Mouse (Mus musculus) hindbrain, embryonic 14.5 days (tissue): Measurements from ENCODE around the gene Pde8b. TPM values are rescaled to one million over a fixed set of nuclear protein-coding genes. Genes with fewer than 3 reads are reported as not detected.

Experiments used
- ATAC-seq: fragments of 200-750 bp; cut with Nextera tagmentation; 2 replicates; pipeline ENCODE4 v1.8.0; 2017; ENCODE audit warnings: moderate number of reproducible peaks, mild to moderate bottlenecking, moderate TSS enrichment, moderate library complexity; ENCODE audit not compliant: low FRiP score
- DNase-seq: peaks from one replicate; pipeline ENCODE4 v3.0.0-alpha.2; 2015; ENCODE audit warnings: low spot score
- H3K27ac ChIP-seq: fragments of 300-500 bp; sonication (generic); 2 replicates; pipeline ENCODE4 v1.5.1; 2014; ENCODE audit warnings: mild to moderate bottlenecking, moderate library complexity
- H3K27me3 ChIP-seq: fragments of 300-500 bp; sonication (generic); 2 replicates; pipeline ENCODE4 v1.6.1; 2014; ENCODE audit warnings: mild to moderate bottlenecking, low read length, mixed read lengths; ENCODE audit not compliant: control insufficient read depth, insufficient read depth
- H3K36me3 ChIP-seq: fragments of 300-500 bp; sonication (generic); replicated peaks from 2 replicates; pipeline ENCODE4 v1.6.1; 2014; ENCODE audit not compliant: control insufficient read depth, insufficient read depth
- H3K4me1 ChIP-seq: fragments of 300-500 bp; sonication (generic); replicated peaks from 2 replicates; pipeline ENCODE4 v1.6.1; 2014; ENCODE audit warnings: antibody characterized with exemption, low read length, mixed read lengths; ENCODE audit not compliant: control insufficient read depth, insufficient read depth
- H3K4me2 ChIP-seq: fragments of 300-500 bp; sonication (generic); replicated peaks from 2 replicates; pipeline ENCODE4 v1.6.1; 2014; ENCODE audit warnings: mild to moderate bottlenecking, moderate library complexity
- H3K4me3 ChIP-seq: fragments of 300-500 bp; sonication (generic); replicated peaks from 2 replicates; pipeline ENCODE4 v1.5.1; 2014; ENCODE audit warnings: mild to moderate bottlenecking, low read length
- H3K9ac ChIP-seq: fragments of 300-500 bp; sonication (generic); 2 replicates; pipeline ENCODE4 v1.6.1; 2014
- H3K9me3 ChIP-seq: fragments of 300-500 bp; sonication (generic); 2 replicates; pipeline ENCODE4 v1.6.1; 2016; ENCODE audit warnings: low read length; ENCODE audit not compliant: control insufficient read depth
- WGBS: fragments of 180-500 bp; shearing (Covaris S2); extraction: QIAGEN DNeasy Blood & Tissue Kit; methylation state at CpG from one replicate; pipeline ENCODE4 v1.1.7; 2014; 5-methylcytosine and 5-hydroxymethylcytosine counted together
- polyA plus RNA-seq: library from polyadenylated mRNA; unstranded; fragments of >200 nt; fragmentation: Nextera tagmentation; extraction: Ambion mirVana; gene quantifications from 2 replicates; pipeline ENCODE4 v1.2.1, GENCODE M21; 2014

The Pde8b gene
- polyA plus RNA-seq, 1 experiment from 2014 or later = 8.0 TPM

GRCm38 (mm10) chr13:95131041-95131440 is 119.1 kb downstream of the Pde8b start:
- ATAC-seq (no peak), DNase-seq (no peak)
- H3K27me3 ChIP-seq = no peaks in the 10 kb centered on the region
- no peak overlapping the region for H3K27ac ChIP-seq
- no peaks in the 10 kb centered on the region for H3K4me1 ChIP-seq
- no peak overlapping the region for H3K4me2 ChIP-seq
- H3K36me3 ChIP-seq = no peaks in the 10 kb centered on the region
- 34% methylated on average over 1 of the region's 1 CpGs for WGBS
- H3K9ac ChIP-seq = no peak overlapping the region
- H3K4me3 ChIP-seq = no peak overlapping the region
- no peaks in the 10 kb centered on the region for H3K9me3 ChIP-seq

GRCm38 (mm10) chr13:95127288-95127687 is 122.8 kb downstream of the Pde8b start:
- ATAC-seq (no peak), DNase-seq (no peak)
- Histone ChIP-seq H3K36me3 (no peaks in the 10 kb centered on the region), H3K4me1 (no peaks in the 10 kb centered on the region), H3K27ac (no peak overlapping the region), H3K27me3 (no peaks in the 10 kb centered on the region), H3K4me2 (no peak overlapping the region), H3K9ac (no peak overlapping the region), H3K9me3 (no peaks in the 10 kb centered on the region), H3K4me3 (no peak overlapping the region)
- 88% methylated on average over 10 of the region's 10 CpGs for WGBS

- H3K27me3 ChIP-seq = no peaks in the 10 kb centered on the region
- no peak overlapping the region for H3K4me2 ChIP-seq
- no peak overlapping the region for H3K4me3 ChIP-seq
- H3K27ac ChIP-seq = no peak overlapping the region
- H3K4me1 ChIP-seq = no peaks in the 10 kb centered on the region
- DNase-seq = no peak
- H3K9ac ChIP-seq = no peak overlapping the region
- H3K36me3 ChIP-seq = no peaks in the 10 kb centered on the region
- H3K9me3 ChIP-seq = no peaks in the 10 kb centered on the region
- no peak for ATAC-seq
- 91% methylated on average over 10 of the region's 10 CpGs for WGBS
Measured at GRCm38 (mm10) chr13:95126801-95127200, 123.3 kb downstream of the Pde8b start.

GRCm38 (mm10) chr13:95125546-95126215 is 124.5 kb downstream of the Pde8b start:
- H3K27me3 ChIP-seq = no peaks in the 10 kb centered on the region
- no peaks in the 10 kb centered on the region for H3K4me1 ChIP-seq
- H3K9ac ChIP-seq = no peak overlapping the region
- DNase-seq (no peak), ATAC-seq (no peak)
- H3K9me3 ChIP-seq = no peaks in the 10 kb centered on the region
- WGBS = 88% methylated on average over 4 of the region's 4 CpGs
- no peak overlapping the region for H3K27ac ChIP-seq
- no peak overlapping the region for H3K4me3 ChIP-seq
- no peak overlapping the region for H3K4me2 ChIP-seq
- no peaks in the 10 kb centered on the region for H3K36me3 ChIP-seq

- Histone ChIP-seq H3K27ac (no peak overlapping the region), H3K9me3 (no peaks in the 10 kb centered on the region), H3K4me2 (no peak overlapping the region), H3K4me1 (no peaks in the 10 kb centered on the region), H3K27me3 (no peaks in the 10 kb centered on the region), H3K36me3 (no peaks in the 10 kb centered on the region), H3K4me3 (no peak overlapping the region), H3K9ac (no peak overlapping the region)
- DNase-seq (no peak), ATAC-seq (no peak)
- WGBS = 87% methylated on average over 4 of the region's 4 CpGs
Measured at GRCm38 (mm10) chr13:95120570-95120969, 129.6 kb downstream of the Pde8b start.

- ATAC-seq (no peak), DNase-seq (no peak)
- H3K4me2 ChIP-seq = no peak overlapping the region
- H3K27ac ChIP-seq = no peak overlapping the region
- no peak overlapping the region for H3K9ac ChIP-seq
- no peaks in the 10 kb centered on the region for H3K4me1 ChIP-seq
- no peaks in the 10 kb centered on the region for H3K36me3 ChIP-seq
- H3K27me3 ChIP-seq = no peaks in the 10 kb centered on the region
- 66% methylated on average over 5 of the region's 5 CpGs for WGBS
- H3K9me3 ChIP-seq = no peaks in the 10 kb centered on the region
- H3K4me3 ChIP-seq = no peak overlapping the region
Measured at GRCm38 (mm10) chr13:95113763-95114162, 136.4 kb downstream of the Pde8b start.

- Histone ChIP-seq H3K27ac (no peak overlapping the region), H3K9ac (no peak overlapping the region), H3K4me2 (no peak overlapping the region), H3K36me3 (no peaks in the 10 kb centered on the region), H3K4me3 (no peak overlapping the region), H3K27me3 (no peaks in the 10 kb centered on the region), H3K4me1 (no peaks in the 10 kb centered on the region), H3K9me3 (no peaks in the 10 kb centered on the region)
- ATAC-seq = no peak
- no peak for DNase-seq
- WGBS = 95% methylated on average over 3 of the region's 3 CpGs
Measured at GRCm38 (mm10) chr13:95109555-95109954, 140.6 kb downstream of the Pde8b start.

- H3K27me3 ChIP-seq = no peaks in the 10 kb centered on the region
- no peak for ATAC-seq
- H3K4me3 ChIP-seq = no peak overlapping the region
- H3K9me3 ChIP-seq = no peaks in the 10 kb centered on the region
- no peak overlapping the region for H3K9ac ChIP-seq
- H3K27ac ChIP-seq = no peak overlapping the region
- 75% methylated on average over 7 of the region's 7 CpGs for WGBS
- H3K4me2 ChIP-seq = no peak overlapping the region
- H3K4me1 ChIP-seq = no peaks in the 10 kb centered on the region
- DNase-seq = no peak
- no peaks in the 10 kb centered on the region for H3K36me3 ChIP-seq
Measured at GRCm38 (mm10) chr13:95108035-95108434, 142.1 kb downstream of the Pde8b start.

GRCm38 (mm10) chr13:95104865-95105264 is 145.3 kb downstream of the Pde8b start:
- Histone ChIP-seq H3K36me3 (no peaks in the 10 kb centered on the region), H3K9ac (no peak overlapping the region), H3K4me1 (no peaks in the 10 kb centered on the region), H3K4me2 (no peak overlapping the region), H3K27me3 (no peaks in the 10 kb centered on the region), H3K4me3 (no peak overlapping the region), H3K27ac (no peak overlapping the region), H3K9me3 (no peaks in the 10 kb centered on the region)
- ATAC-seq (no peak), DNase-seq (no peak)
- WGBS = 47% methylated on average over 4 of the region's 4 CpGs
